Mouse (Mus musculus) heart, embryonic 16.5 days (tissue): ENCODE data around the gene Rgl1. TPM values are rescaled to one million over a fixed set of nuclear protein-coding genes. Genes with fewer than 3 reads are reported as not detected.

Experiments used
- ATAC-seq: fragments of 200-750 bp; cut with Nextera tagmentation; replicated peaks from 2 replicates; pipeline ENCODE4 v1.8.0; 2017; ENCODE audit warnings: moderate number of reproducible peaks; ENCODE audit not compliant: insufficient read depth, low FRiP score; ENCODE audit errors: extremely low read depth
- H3K27ac ChIP-seq: fragments of 300-500 bp; sonication (generic); 2 replicates; pipeline ENCODE4 v1.5.1; 2014; ENCODE audit warnings: mild to moderate bottlenecking, low read length, control low read depth, moderate library complexity
- H3K27me3 ChIP-seq: fragments of 300-500 bp; sonication (generic); 2 replicates; pipeline ENCODE4 v1.6.1; 2014; ENCODE audit warnings: low read length, mixed read lengths; ENCODE audit not compliant: control insufficient read depth, insufficient read depth
- H3K36me3 ChIP-seq: fragments of 300-500 bp; sonication (generic); 2 replicates; pipeline ENCODE4 v1.6.1; 2014; ENCODE audit not compliant: control insufficient read depth, insufficient read depth
- H3K4me1 ChIP-seq: fragments of 300-500 bp; sonication (generic); 2 replicates; pipeline ENCODE4 v1.6.1; 2014; ENCODE audit warnings: low read length, mixed read lengths; ENCODE audit not compliant: control insufficient read depth, insufficient read depth
- H3K4me2 ChIP-seq: fragments of 300-500 bp; sonication (generic); 2 replicates; pipeline ENCODE4 v1.6.1; 2014; ENCODE audit warnings: low read depth, mild to moderate bottlenecking, control low read depth, low read length
- H3K4me3 ChIP-seq: fragments of 300-500 bp; sonication (generic); 2 replicates; pipeline ENCODE4 v1.5.1; 2014; ENCODE audit warnings: mild to moderate bottlenecking, control low read depth, low read length
- H3K9ac ChIP-seq: fragments of 300-500 bp; sonication (generic); 2 replicates; pipeline ENCODE4 v1.6.1; 2014; ENCODE audit warnings: low read length, control low read depth
- H3K9me3 ChIP-seq: fragments of 300-500 bp; sonication (generic); replicated peaks from 2 replicates; pipeline ENCODE4 v1.6.1; 2016; ENCODE audit warnings: low read length; ENCODE audit not compliant: control insufficient read depth
- WGBS: fragments of 180-500 bp; shearing (Covaris S2); extraction: QIAGEN DNeasy Blood & Tissue Kit; methylation state at CpG from one replicate; pipeline ENCODE4 v1.1.7; 2014; 5-methylcytosine and 5-hydroxymethylcytosine counted together
- polyA plus RNA-seq: library from polyadenylated mRNA; unstranded; fragments of >200 nt; fragmentation: Nextera tagmentation; extraction: Ambion mirVana; gene quantifications from 2 replicates; pipeline ENCODE4 v1.2.1, GENCODE M21; 2015

The Rgl1 gene
- polyA plus RNA-seq, 1 experiment from 2014 or later, result 61.0 TPM

DNA sequence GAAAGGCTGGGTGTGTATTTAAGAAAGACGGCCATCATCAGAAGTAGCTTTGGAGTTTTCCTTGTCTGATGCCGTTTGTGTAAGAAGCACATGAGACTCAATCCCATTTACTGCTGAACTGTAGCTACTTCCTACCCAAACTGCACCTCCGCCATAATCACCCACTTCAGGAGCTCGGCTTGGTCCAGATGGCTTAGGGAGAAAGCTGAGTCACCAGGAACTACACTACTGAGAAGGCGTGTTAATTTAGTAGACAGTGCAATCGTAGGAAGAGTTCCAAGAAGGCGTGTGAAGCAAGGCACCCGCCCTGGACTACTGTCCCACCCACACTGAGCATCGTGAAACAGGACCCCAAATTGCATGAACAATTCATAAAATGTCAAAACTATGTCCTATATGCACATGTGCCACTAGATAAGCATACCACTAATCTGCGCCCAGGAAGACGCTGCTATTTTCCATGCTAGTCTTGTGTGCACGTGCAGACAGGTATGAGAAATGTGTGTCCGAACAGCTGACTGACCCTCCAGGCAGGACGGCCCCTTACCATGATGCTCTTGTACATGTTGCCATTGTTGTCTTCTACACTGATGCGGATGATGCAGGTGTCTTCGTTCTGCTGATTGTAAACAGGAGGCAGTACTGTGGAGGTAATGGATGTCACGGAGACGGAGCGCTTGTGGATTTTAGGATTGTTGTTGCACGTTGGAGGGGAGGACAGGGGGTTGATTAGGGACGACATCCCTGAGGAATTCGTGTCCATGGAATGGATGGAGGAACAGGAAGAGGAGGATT, 241.9 kb downstream of the Rgl1 start:
- H3K36me3 ChIP-seq, result peaks cover 48% of the 10 kb centered on the region
- H3K4me3 ChIP-seq, result no peak overlapping the region
- no peaks in the 10 kb centered on the region for H3K27me3 ChIP-seq
- H3K4me2 ChIP-seq, result no peak overlapping the region
- no peaks in the 10 kb centered on the region for H3K9me3 ChIP-seq
- no peak overlapping the region for H3K9ac ChIP-seq
- H3K4me1 ChIP-seq, result peaks cover 42% of the 10 kb centered on the region
- ATAC-seq, result no peak
- H3K27ac ChIP-seq, result no peak overlapping the region
- WGBS, result 69% methylated on average over 22 of the region's 22 CpGs

DNA sequence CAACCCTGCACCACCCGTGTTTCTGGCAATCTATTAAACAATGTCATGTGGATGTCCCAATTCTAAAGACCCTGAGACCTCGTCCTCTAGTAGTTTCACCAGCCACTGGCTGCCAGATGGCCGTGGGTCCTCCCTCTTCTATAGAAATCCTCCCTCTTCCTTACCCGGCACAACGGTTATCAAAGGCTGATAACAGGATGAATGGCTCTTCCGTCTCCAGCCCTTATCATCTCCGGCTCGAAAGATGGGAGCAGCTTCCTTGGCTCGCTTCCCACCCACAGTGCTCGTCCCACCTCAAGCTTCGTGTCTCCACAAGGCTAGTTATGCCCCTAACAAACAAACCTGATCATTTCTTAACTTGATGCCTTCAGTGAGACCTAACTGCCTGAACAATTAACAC, 242.9 kb downstream of the Rgl1 start:
- Histone ChIP-seq H3K4me3 (no peak overlapping the region), H3K27ac (no peak overlapping the region; the same call in 1 of the 2 replicates), H3K9me3 (no peaks in the 10 kb centered on the region), H3K4me1 (peaks cover 38% of the 10 kb centered on the region), H3K4me2 (no peak overlapping the region), H3K27me3 (no peaks in the 10 kb centered on the region), H3K9ac (peak overlapping the region; percentile 18; the same call in 1 of the 2 replicates), H3K36me3 (peaks cover 51% of the 10 kb centered on the region)
- no peak for ATAC-seq
- WGBS, result 31% methylated on average over 11 of the region's 11 CpGs

DNA sequence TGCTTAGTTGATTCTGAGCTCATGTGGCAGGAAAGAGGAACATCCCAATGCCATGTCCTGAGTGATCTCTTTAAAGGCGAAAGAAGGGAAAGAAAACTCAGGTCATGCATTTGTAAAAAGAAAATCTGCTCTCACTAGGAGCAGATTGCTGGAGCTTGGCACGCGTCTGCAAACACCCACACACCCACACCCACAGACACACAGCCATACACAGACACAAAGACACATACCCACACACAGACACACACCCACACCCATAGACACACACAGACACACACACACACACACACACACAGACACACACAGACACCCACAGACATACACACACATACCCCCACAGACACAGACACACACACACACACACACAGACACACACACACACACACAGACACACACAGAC, 243.9 kb downstream of the Rgl1 start:
- Histone ChIP-seq H3K9me3 (no peaks in the 10 kb centered on the region), H3K4me2 (no peak overlapping the region), H3K9ac (no peak overlapping the region), H3K27me3 (no peaks in the 10 kb centered on the region), H3K4me3 (no peak overlapping the region), H3K36me3 (peaks cover 54% of the 10 kb centered on the region), H3K27ac (no peak overlapping the region), H3K4me1 (peaks cover 27% of the 10 kb centered on the region)
- 87% methylated on average over 3 of the region's 3 CpGs for WGBS
- no peak for ATAC-seq

DNA sequence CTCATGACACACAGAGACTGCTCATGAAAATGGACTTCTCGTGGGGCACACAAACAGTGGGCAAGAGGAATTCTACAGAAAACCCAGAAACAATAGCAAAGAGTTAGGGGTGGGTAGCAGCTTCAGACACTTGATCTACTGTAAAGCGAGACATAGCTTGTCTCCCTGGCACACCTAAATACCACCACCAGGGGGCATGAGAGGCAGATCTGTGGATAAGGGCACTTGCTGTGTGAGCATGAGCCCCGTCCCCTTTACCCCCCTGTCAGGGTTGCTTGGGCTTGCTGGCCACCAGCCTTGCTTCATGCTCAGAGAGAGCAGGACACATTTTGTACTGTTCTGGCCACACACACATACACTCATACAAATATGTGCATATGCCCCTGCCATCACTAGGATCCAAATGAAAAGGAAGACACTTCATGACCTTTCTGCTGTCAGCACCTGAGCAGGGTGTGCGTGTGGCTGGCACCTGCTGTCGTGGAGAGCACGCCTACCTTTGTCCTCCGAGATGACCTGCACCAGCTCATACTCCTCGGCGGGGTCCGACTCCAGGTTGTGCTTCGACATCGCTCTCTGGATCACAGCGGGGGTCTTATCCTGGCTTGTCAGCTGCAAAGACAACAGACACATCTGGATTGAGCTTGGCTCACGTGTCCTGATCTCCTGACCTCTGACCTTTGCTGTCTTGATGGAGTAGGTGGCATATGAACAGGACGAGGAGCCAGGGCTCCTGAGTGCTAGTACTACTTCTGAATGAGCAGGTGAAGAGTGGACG, 245.2 kb downstream of the Rgl1 start:
- ATAC-seq, result no peak
- Histone ChIP-seq H3K4me1 (peaks cover 20% of the 10 kb centered on the region), H3K36me3 (peaks cover 57% of the 10 kb centered on the region), H3K9me3 (no peaks in the 10 kb centered on the region), H3K27me3 (no peaks in the 10 kb centered on the region), H3K9ac (no peak overlapping the region), H3K27ac (no peak overlapping the region), H3K4me2 (no peak overlapping the region), H3K4me3 (no peak overlapping the region)
- WGBS, result 82% methylated on average over 16 of the region's 16 CpGs

DNA sequence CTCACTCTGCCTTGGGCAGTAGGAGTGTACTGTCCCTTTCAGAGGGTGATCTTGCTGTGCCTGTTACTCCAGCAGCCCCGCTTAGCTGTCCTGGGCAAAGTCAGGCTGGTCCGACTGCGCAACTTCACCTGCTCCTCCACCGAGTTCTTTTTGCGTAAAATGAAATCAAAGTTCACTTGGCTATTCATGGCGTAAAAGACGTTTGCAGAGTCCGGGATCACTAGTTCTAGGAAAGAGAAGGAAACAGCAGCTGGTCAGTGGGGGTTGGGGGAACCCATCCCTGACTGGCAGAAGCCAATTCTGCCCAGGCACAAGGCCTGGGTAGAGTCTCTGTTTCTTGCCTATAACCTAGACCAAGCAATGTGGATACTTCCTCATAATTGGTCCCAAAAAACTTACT, 247.2 kb downstream of the Rgl1 start:
- Histone ChIP-seq H3K27me3 (no peaks in the 10 kb centered on the region), H3K4me3 (no peak overlapping the region), H3K4me2 (no peak overlapping the region), H3K36me3 (peaks cover 50% of the 10 kb centered on the region), H3K9me3 (no peaks in the 10 kb centered on the region), H3K4me1 (peaks cover 22% of the 10 kb centered on the region), H3K9ac (no peak overlapping the region), H3K27ac (no peak overlapping the region)
- WGBS, result 92% methylated on average over 8 of the region's 8 CpGs
- no peak for ATAC-seq

DNA sequence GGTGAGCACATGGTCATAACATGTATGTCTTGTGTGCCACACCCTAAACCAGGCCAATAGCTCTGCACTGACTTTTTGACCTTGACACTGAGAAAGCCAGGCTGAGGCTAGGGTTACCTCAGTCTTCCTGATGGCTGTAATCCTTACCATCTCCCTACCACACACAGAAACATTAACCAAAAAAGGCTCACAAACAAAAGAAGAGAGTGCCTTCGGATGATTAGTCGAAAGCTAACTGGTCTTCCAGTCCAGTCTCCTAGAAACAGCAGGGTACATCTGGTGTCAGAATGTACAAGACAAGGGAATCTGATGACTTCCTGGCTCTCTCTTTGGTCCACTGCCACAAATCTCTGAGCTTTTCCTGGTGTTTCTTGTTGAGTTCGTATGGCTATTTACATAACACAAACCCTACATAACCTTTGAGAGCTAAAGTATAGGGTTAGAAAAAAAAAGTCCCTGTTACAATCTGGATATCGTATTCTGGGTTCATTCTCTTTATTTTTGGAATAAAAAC, 249.0 kb downstream of the Rgl1 start:
- WGBS, result 75% methylated on average over 4 of the region's 4 CpGs
- Histone ChIP-seq H3K27me3 (no peaks in the 10 kb centered on the region), H3K4me1 (peaks cover 13% of the 10 kb centered on the region), H3K36me3 (peaks cover 35% of the 10 kb centered on the region), H3K4me2 (no peak overlapping the region), H3K27ac (no peak overlapping the region), H3K4me3 (no peak overlapping the region), H3K9ac (no peak overlapping the region), H3K9me3 (no peaks in the 10 kb centered on the region)
- no peak for ATAC-seq

DNA sequence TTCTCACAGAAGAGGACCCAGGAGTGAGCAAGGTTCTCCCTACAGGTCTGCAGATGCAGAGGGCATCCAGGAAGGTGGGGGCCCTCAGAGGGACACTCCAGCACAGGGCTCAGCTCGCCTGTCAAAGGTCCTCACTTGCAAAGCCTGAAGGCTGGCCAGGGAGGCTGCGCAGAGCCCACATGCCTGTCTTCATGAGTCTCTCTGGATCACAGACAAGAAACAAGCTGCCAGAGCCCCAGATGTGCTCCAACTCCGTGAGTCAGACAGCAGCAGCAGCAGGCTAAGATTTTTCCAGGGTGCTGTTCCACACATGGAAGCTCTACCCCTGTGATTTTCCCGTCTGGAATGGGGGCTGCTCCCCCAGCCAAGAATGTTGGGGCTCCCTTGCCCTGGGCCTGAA, 251.9 kb downstream of the Rgl1 start:
- no peaks in the 10 kb centered on the region for H3K27me3 ChIP-seq
- H3K27ac ChIP-seq, result peak overlapping the region; percentile 69
- peaks cover 13% of the 10 kb centered on the region for H3K36me3 ChIP-seq
- no peak; the same call in 1 of the 2 replicates for ATAC-seq
- peak overlapping the region; percentile 47 for H3K4me2 ChIP-seq
- no peaks in the 10 kb centered on the region for H3K9me3 ChIP-seq
- H3K4me3 ChIP-seq, result no peak overlapping the region
- H3K9ac ChIP-seq, result peak overlapping the region; percentile 44; the same call in 1 of the 2 replicates
- H3K4me1 ChIP-seq, result peaks cover 13% of the 10 kb centered on the region
- 38% methylated on average over 4 of the region's 4 CpGs for WGBS

DNA sequence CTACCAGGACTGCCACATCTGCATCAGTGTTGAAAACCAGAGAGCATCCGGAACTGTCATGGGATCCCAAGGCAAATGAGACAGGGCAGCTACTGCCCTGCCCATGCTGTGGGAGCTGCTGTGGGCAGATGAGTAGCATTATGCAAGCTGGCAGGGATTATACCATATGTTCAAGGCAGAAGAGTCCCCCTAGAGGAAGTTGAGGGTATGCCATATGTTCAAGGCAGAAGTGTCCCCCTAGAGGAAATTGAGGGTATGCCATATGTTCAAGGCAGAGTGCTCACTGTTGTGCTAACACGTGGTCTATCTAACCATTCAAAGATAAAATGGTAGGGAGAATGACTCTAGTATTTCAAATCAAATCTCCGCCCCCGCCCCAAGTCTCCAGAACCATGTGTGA, 254.9 kb downstream of the Rgl1 start:
- 74% methylated on average over 4 of the region's 4 CpGs for WGBS
- Histone ChIP-seq H3K36me3 (no peaks in the 10 kb centered on the region), H3K4me1 (peaks cover 13% of the 10 kb centered on the region), H3K27me3 (no peaks in the 10 kb centered on the region), H3K9ac (no peak overlapping the region), H3K4me3 (no peak overlapping the region), H3K27ac (no peak overlapping the region), H3K9me3 (no peaks in the 10 kb centered on the region), H3K4me2 (no peak overlapping the region)
- ATAC-seq, result 0 out of 2 replicates have a peak, but pooled peaks have one; percentile 20
